Mouse (Mus musculus) B cell, adult 67 days (primary cell): ENCODE measurements around the gene Arhgap32. TPM values are rescaled to one million over a fixed set of nuclear protein-coding genes. Genes with fewer than 3 reads are reported as not detected.

Experiments
- total RNA-seq, 2 experiments: library from RNA; stranded (reverse); gene quantifications; 4 replicates each; pipeline ENCODE4 v1.2.4; 2023

Arhgap32 gene
- total RNA-seq = under 1 TPM; 0.50 to 0.84 TPM

GRCm38 (mm10) chr9:32115786-32116185 lies at the start of gene Arhgap32:
TSS of gene Arhgap32 (plus strand) at chr9:32116136.

Other genes with a start within 250 kb of the Arhgap32 start
- gene Barx2, start 202.7 kb upstream of the Arhgap32 start, total RNA-seq = not detected
- not detected for gene Kcnj5, start 228.2 kb downstream of the Arhgap32 start, total RNA-seq